Mouse (Mus musculus): ENCODE results near the gene Ank3. TPM values are rescaled to one million over a fixed set of nuclear protein-coding genes. Genes with fewer than 3 reads are reported as not detected.

Ank3 gene
- polyA plus RNA-seq, 1 experiment = 9.3 TPM

DNA sequence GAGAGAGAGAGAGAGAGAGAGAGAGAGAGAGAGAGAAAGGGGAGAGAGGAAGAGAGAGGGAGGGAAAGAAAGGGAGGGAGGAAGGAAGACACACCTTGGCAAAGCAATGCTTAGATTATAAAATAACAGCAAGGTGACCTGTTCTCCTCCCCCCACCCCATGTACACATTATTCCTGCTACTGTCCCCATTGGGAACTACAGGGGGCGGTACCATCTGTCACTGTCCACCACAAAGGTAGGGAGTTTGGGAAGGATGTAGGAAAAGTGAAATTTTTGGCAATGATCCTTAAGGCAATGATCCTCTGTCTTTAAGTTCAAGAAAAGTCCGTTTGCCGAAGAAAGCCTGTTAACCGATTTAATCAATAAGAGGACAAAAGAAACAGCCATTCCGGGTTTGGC, 186.0 kb downstream of the Ank3 start:
- 92% methylated on average over 5 of the region's 5 CpGs for WGBS
- Histone ChIP-seq H3K4me3 (replicated peaks; ENCODE audit: control insufficient read depth, low read depth, low read length) (no peak overlapping the region), H3K27ac (ENCODE audit: control insufficient read depth, insufficient read depth, low read depth, low read length, poor library complexity) (no peak overlapping the region), H3K4me1 (ENCODE audit: control insufficient read depth, insufficient read depth, low read length) (no peaks in the 10 kb centered on the region)
- no peak for TF ChIP-seq POLR2A (IDR thresholded peaks at IDR 0.05; ENCODE audit: borderline replicate concordance, control insufficient read depth, low read depth, low read length)

DNA sequence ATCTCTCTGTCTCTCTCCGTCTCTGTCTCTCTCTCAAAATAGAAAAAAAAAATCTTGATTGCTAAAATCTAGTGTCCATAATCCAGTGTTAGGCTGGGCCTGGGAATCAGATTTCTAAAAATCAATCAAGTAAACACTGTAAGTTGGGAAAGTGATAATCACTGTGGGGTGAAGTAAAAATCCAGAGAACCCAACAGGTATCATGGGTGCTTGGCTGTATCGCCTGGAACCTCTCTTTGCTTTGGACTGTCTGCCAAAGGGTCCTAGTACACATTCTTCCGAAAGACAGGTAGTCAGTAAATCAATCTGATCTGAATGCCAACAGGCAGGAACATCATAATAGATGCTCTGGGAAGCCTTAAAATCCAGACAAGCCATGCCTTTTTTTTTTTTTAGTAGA, 186.7 kb downstream of the Ank3 start:
- TF ChIP-seq CTCF (IDR thresholded peaks at IDR 0.05; ENCODE audit: control insufficient read depth, insufficient read depth, low read length) = no peak
- WGBS = 75% methylated on average over 3 of the region's 3 CpGs

DNA sequence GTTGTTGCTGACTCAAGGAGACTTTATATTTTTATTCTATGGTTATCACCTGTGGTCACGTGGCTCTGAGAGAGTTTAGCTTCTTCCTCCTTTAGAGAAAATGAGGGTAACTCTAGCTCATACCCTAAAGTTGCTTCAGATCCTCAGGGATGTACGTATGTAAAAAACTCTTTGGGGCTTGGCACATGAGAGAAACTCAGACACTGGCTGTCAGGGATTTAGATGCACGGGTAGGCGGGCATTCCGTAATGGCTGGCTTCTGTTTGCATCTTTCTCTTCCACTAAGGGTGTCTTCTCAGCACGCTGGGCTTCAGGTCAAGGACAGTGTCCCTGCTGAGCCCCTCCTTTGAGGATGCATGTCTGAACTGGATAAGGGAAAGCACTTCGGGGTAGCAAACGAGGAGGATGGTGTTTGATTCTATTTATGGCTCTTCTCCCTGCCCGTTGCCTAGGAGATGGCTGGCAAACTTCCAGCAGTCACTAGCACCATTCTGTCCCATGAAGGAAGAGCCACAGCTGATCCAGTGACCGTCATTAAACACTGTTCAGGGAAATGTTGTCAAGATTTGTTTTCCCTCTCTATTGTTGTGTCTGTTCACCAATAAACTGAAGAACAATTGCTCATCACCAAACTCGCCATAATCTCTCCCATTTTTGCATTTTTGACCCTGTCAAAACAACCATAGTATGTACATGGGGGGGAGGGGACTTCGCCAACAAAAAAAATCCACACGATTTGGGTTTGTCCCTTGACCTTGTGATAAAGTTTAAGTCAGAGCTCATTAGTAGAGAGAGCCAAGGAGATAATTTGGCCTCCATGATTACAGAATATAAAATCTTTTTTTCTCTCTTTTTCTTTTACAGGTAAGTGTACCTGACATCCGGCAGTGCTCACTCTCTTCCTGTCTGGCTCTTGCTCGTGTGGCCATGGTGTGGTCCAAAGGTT, 195.9 kb downstream of the Ank3 start:
- TF ChIP-seq CTCF (IDR thresholded peaks at IDR 0.05; ENCODE audit: control insufficient read depth, insufficient read depth, low read length) (no peak), POLR2A (IDR thresholded peaks at IDR 0.05; ENCODE audit: borderline replicate concordance, control insufficient read depth, low read depth, low read length) (no peak)
- Histone ChIP-seq H3K27ac (ENCODE audit: control insufficient read depth, insufficient read depth, low read depth, low read length, poor library complexity) (no peak overlapping the region), H3K4me3 (replicated peaks; ENCODE audit: control insufficient read depth, low read depth, low read length) (no peak overlapping the region), H3K4me1 (ENCODE audit: control insufficient read depth, insufficient read depth, low read length) (no peaks in the 10 kb centered on the region)
- WGBS = 59% methylated on average over 15 of the region's 15 CpGs

More for the DNA sequence above, 186.7 kb downstream of the Ank3 start:
- no peaks in the 10 kb centered on the region for H3K4me1 ChIP-seq (ENCODE audit: control insufficient read depth, insufficient read depth, low read length)
- H3K27ac ChIP-seq (ENCODE audit: control insufficient read depth, insufficient read depth, low read depth, low read length, poor library complexity) = no peak overlapping the region
- no peak overlapping the region for H3K4me3 ChIP-seq (replicated peaks; ENCODE audit: control insufficient read depth, low read depth, low read length)

DNA sequence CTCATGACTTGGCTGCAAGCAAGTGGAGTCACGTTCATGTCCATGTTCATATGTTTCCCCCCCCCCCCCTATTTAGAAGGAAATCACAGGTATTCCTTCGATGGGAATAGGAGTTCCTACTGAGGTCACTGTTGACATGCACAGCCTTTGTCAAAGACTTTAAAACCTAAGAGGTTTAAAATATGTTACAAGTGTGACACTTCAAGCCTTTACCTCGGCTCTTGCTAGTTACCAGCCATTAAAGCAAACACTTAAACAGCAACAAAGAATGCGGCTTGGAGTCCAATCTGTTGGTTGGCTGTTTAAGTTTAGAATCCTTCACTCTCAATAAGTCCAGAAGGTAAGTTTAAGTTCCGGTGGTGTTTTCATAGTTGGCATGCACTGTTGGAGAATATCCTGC, 196.9 kb downstream of the Ank3 start:
- no peak for TF ChIP-seq POLR2A (IDR thresholded peaks at IDR 0.05; ENCODE audit: borderline replicate concordance, control insufficient read depth, low read depth, low read length)
- TF ChIP-seq CTCF (IDR thresholded peaks at IDR 0.05; ENCODE audit: control insufficient read depth, insufficient read depth, low read length) = no peak
- Histone ChIP-seq H3K27ac (ENCODE audit: control insufficient read depth, insufficient read depth, low read depth, low read length, poor library complexity) (no peak overlapping the region), H3K4me1 (ENCODE audit: control insufficient read depth, insufficient read depth, low read length) (no peaks in the 10 kb centered on the region), H3K4me3 (replicated peaks; ENCODE audit: control insufficient read depth, low read depth, low read length) (no peak overlapping the region)
- 74% methylated on average over 5 of the region's 5 CpGs for WGBS

DNA sequence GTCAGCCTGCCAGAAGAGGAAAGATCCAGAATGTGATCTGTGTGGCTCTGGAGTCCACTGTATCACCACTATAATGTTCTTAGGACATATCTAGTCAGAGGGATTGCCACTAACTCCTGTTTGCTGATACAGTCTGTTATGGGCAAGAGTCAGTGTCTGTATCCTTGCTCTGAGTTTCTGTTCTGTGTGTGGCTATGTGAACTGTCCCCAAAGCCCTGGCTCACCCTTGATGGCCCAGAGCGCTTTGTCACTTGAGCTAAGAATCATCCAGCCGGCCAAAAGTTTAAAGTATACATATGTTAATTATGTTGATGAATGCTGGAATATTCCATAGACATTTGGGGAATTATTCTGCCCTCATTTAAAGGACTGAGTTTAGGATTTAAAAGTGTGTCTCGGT, 202.9 kb downstream of the Ank3 start:
- WGBS = 85% methylated on average over 3 of the region's 3 CpGs
- TF ChIP-seq CTCF (IDR thresholded peaks at IDR 0.05; ENCODE audit: control insufficient read depth, insufficient read depth, low read length) (no peak), POLR2A (IDR thresholded peaks at IDR 0.05; ENCODE audit: borderline replicate concordance, control insufficient read depth, low read depth, low read length) (no peak)
- H3K4me3 ChIP-seq (replicated peaks; ENCODE audit: control insufficient read depth, low read depth, low read length) = no peak overlapping the region
- no peaks in the 10 kb centered on the region for H3K4me1 ChIP-seq (ENCODE audit: control insufficient read depth, insufficient read depth, low read length)
- no peak overlapping the region for H3K27ac ChIP-seq (ENCODE audit: control insufficient read depth, insufficient read depth, low read depth, low read length, poor library complexity)

DNA sequence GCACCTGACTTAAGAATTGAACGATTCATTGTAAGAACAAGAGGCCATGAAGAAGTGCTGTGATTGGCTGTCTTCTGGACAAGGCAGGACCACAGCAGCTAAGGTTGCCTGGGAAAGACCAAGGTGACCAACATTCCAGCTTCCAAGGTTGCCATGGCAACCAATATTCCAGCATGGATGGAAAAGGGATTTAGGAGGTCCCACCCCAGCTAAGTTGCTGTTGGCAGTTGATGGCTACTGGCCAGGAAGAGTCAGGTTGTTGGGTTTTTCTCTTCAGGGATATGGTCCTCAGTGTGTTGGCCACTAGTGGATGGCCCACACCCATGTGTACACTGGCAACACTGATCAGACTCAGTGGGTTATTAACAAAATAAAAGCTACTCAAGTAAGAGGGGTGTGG, 204.1 kb downstream of the Ank3 start:
- Histone ChIP-seq H3K4me3 (replicated peaks; ENCODE audit: control insufficient read depth, low read depth, low read length) (no peak overlapping the region), H3K27ac (ENCODE audit: control insufficient read depth, insufficient read depth, low read depth, low read length, poor library complexity) (no peak overlapping the region), H3K4me1 (ENCODE audit: control insufficient read depth, insufficient read depth, low read length) (no peaks in the 10 kb centered on the region)
- TF ChIP-seq POLR2A (IDR thresholded peaks at IDR 0.05; ENCODE audit: borderline replicate concordance, control insufficient read depth, low read depth, low read length) (no peak), CTCF (IDR thresholded peaks at IDR 0.05; ENCODE audit: control insufficient read depth, insufficient read depth, low read length) (no peak)
- 81% methylated on average over 1 of the region's 1 CpGs for WGBS

DNA sequence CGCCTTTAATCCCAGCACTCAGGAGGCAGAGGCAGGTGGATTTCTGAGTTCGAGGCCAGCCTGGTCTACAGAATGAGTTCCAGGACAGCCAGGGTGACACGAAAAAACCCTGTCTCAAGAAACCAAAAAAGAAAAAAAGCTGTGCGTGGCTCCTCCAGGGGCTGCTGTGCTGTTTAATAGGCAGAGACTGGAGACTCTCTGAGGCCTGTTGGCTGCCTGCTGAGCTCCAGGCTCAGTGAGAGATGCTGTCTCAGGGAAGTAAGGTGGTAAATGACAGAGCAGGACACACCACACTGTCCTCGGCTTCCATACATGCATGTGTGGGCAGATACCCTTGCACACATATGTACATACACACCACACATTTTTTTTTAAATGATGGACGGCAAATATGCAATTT, 206.0 kb downstream of the Ank3 start:
- TF ChIP-seq CTCF (IDR thresholded peaks at IDR 0.05; ENCODE audit: control insufficient read depth, insufficient read depth, low read length) (no peak), POLR2A (IDR thresholded peaks at IDR 0.05; ENCODE audit: borderline replicate concordance, control insufficient read depth, low read depth, low read length) (no peak)
- Histone ChIP-seq H3K4me3 (replicated peaks; ENCODE audit: control insufficient read depth, low read depth, low read length) (no peak overlapping the region), H3K4me1 (ENCODE audit: control insufficient read depth, insufficient read depth, low read length) (no peaks in the 10 kb centered on the region), H3K27ac (ENCODE audit: control insufficient read depth, insufficient read depth, low read depth, low read length, poor library complexity) (no peak overlapping the region)
- WGBS = 76% methylated on average over 6 of the region's 6 CpGs

DNA sequence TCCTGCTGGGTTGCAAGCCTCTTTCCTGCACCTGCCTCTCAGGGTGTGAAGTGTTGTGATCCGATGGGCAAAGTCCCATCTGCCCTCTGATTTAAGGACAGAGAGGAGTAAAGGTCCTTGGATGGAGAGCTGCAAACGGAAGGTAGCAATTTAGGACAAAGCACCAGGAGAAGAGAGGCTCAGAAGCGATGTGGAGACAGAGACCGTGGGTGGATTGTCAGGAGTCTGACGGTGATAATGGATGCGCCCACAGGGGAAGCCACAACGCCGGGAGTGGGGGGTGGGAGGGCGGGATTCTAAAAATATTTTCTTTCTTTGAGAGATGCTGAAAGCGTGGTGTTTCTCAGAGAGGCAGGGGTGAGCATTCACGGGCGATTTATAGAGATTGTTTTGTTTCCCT, 206.6 kb downstream of the Ank3 start:
- no peak overlapping the region for H3K4me3 ChIP-seq (replicated peaks; ENCODE audit: control insufficient read depth, low read depth, low read length)
- no peaks in the 10 kb centered on the region for H3K4me1 ChIP-seq (ENCODE audit: control insufficient read depth, insufficient read depth, low read length)
- WGBS = 64% methylated on average over 12 of the region's 12 CpGs
- H3K27ac ChIP-seq (ENCODE audit: control insufficient read depth, insufficient read depth, low read depth, low read length, poor library complexity) = no peak overlapping the region
- TF ChIP-seq CTCF (IDR thresholded peaks at IDR 0.05; ENCODE audit: control insufficient read depth, insufficient read depth, low read length) (no peak), POLR2A (IDR thresholded peaks at IDR 0.05; ENCODE audit: borderline replicate concordance, control insufficient read depth, low read depth, low read length) (no peak)
